Mouse (Mus musculus) embryonic facial prominence, embryonic 11.5 days (tissue): ENCODE results near the gene Iqcj. TPM values are rescaled to one million over a fixed set of nuclear protein-coding genes. Genes with fewer than 3 reads are reported as not detected.

Experiments used
- ATAC-seq: fragments of 200-750 bp; cut with Nextera tagmentation; replicated peaks from 2 replicates; pipeline ENCODE4 v1.8.0; 2017; ENCODE audit warnings: low read depth; ENCODE audit not compliant: insufficient number of reproducible peaks, low FRiP score, low TSS enrichment
- DNase-seq: peaks from one replicate; pipeline ENCODE4 v3.0.0-alpha.2; 2015; ENCODE audit warnings: low spot score
- H3K27ac ChIP-seq: fragments of 300-500 bp; sonication (generic); replicated peaks from 2 replicates; pipeline ENCODE4 v1.5.1; 2014; ENCODE audit warnings: mild to moderate bottlenecking, low read depth, low read length, control low read depth
- H3K27me3 ChIP-seq: fragments of 300-500 bp; sonication (generic); 2 replicates; pipeline ENCODE4 v1.6.1; 2014; ENCODE audit warnings: mild to moderate bottlenecking, low read length, moderate library complexity, mixed read lengths; ENCODE audit not compliant: control insufficient read depth, insufficient read depth
- H3K36me3 ChIP-seq: fragments of 300-500 bp; sonication (generic); replicated peaks from 2 replicates; pipeline ENCODE4 v1.6.1; 2014; ENCODE audit warnings: low read depth, mild to moderate bottlenecking, low read length, moderate library complexity, mixed read lengths; ENCODE audit not compliant: control insufficient read depth, insufficient read depth
- H3K4me1 ChIP-seq: fragments of 300-500 bp; sonication (generic); 2 replicates; pipeline ENCODE4 v1.6.1; 2014; ENCODE audit warnings: low read length, mixed read lengths; ENCODE audit not compliant: control insufficient read depth, insufficient read depth
- H3K4me2 ChIP-seq: fragments of 300-500 bp; sonication (generic); 2 replicates; pipeline ENCODE4 v1.6.1; 2014; ENCODE audit warnings: low read depth, mild to moderate bottlenecking, control low read depth, low read length, moderate library complexity
- H3K4me3 ChIP-seq: fragments of 300-500 bp; sonication (generic); 2 replicates; pipeline ENCODE4 v1.5.1; 2014; ENCODE audit warnings: low read depth, low read length, control low read depth
- H3K9ac ChIP-seq: fragments of 300-500 bp; sonication (generic); replicated peaks from 2 replicates; pipeline ENCODE4 v1.6.1; 2014; ENCODE audit warnings: mild to moderate bottlenecking, control low read depth, low read length
- H3K9me3 ChIP-seq: fragments of 300-500 bp; sonication (generic); replicated peaks from 2 replicates; pipeline ENCODE4 v1.6.1; 2016; ENCODE audit warnings: mild to moderate bottlenecking, low read length, inconsistent platforms, mixed read lengths; ENCODE audit not compliant: control insufficient read depth
- WGBS: fragments of 180-500 bp; shearing (Covaris S2); extraction: QIAGEN DNeasy Blood & Tissue Kit; methylation state at CpG from one replicate; pipeline ENCODE4 v1.1.7; 2014; 5-methylcytosine and 5-hydroxymethylcytosine counted together
- polyA plus RNA-seq: library from polyadenylated mRNA; unstranded; fragments of >200 nt; fragmentation: Nextera tagmentation; extraction: Ambion mirVana; gene quantifications from 2 replicates; pipeline ENCODE4 v1.2.1, GENCODE M21; 2014

The Iqcj gene
- polyA plus RNA-seq, 1 experiment from 2014 or later: not detected

DNA sequence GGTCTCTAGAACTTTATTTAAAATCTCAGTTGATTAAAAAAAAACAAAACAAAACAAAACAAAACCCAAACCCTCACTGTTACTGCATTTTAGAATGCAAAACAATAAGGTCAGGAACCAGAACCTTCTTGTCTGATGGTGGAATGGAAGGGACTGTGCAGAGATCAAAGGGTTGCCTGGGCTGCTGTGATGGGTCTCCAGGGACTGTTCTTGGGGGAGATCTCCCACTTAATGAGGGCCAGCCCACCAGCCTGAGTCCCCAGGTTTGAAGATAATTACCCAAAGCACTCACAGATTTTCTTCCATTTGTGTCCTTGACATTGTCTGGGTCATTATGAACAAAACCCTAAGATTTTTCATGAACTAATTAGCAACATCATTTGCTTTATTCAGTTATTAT, 4.8 kb upstream of the Iqcj start:
- no peak overlapping the region for H3K27ac ChIP-seq
- H3K4me3 ChIP-seq: no peak overlapping the region
- ATAC-seq (no peak), DNase-seq (no peak)
- H3K9ac ChIP-seq: no peak overlapping the region
- H3K4me1 ChIP-seq: no peaks in the 10 kb centered on the region
- no peaks in the 10 kb centered on the region for H3K27me3 ChIP-seq
- H3K9me3 ChIP-seq: no peaks in the 10 kb centered on the region
- no peaks in the 10 kb centered on the region for H3K36me3 ChIP-seq
- H3K4me2 ChIP-seq: no peak overlapping the region

- no peak for DNase-seq
- H3K9me3 ChIP-seq: no peaks in the 10 kb centered on the region
- no peaks in the 10 kb centered on the region for H3K27me3 ChIP-seq
- H3K4me3 ChIP-seq: no peak overlapping the region
- H3K9ac ChIP-seq: no peak overlapping the region
- no peaks in the 10 kb centered on the region for H3K4me1 ChIP-seq
- H3K27ac ChIP-seq: no peak overlapping the region
- 91% methylated on average over 10 of the region's 10 CpGs for WGBS
- no peaks in the 10 kb centered on the region for H3K36me3 ChIP-seq
- no peak overlapping the region for H3K4me2 ChIP-seq
- no peak for ATAC-seq
Observed at GRCm38 (mm10) chr3:67892768-67893167, 748 bp downstream of the Iqcj start.

- DNase-seq (no peak), ATAC-seq (no peak)
- no peak overlapping the region for H3K4me2 ChIP-seq
- H3K27ac ChIP-seq: no peak overlapping the region
- H3K36me3 ChIP-seq: no peaks in the 10 kb centered on the region
- no peaks in the 10 kb centered on the region for H3K27me3 ChIP-seq
- H3K9me3 ChIP-seq: no peaks in the 10 kb centered on the region
- no peak overlapping the region for H3K4me3 ChIP-seq
- no peaks in the 10 kb centered on the region for H3K4me1 ChIP-seq
- WGBS: 76% methylated on average over 4 of the region's 4 CpGs
- H3K9ac ChIP-seq: no peak overlapping the region
Observed at GRCm38 (mm10) chr3:67902517-67902916, 10.5 kb downstream of the Iqcj start.

DNA sequence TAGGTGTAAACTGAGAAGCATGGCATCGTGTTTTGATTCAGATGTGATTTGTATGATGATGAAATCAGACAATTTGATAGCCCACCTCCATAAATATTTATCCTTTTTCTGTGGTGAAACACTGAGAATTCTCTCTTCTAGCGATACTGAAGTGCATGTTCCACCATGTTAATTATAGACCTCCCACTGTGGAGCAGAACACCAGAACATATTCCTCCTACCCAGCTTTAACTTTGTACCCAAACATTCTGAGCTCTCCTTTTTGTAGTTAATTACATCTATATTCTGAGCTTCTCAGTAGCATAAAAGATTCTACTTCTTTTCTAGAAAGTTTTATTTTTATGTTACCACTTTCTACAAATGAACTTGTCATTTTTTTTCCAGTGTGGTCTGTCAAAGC, 16.6 kb downstream of the Iqcj start:
- no peak overlapping the region for H3K9ac ChIP-seq
- no peak overlapping the region for H3K4me3 ChIP-seq
- H3K9me3 ChIP-seq: no peaks in the 10 kb centered on the region
- WGBS: 76% methylated on average over 2 of the region's 2 CpGs
- no peaks in the 10 kb centered on the region for H3K36me3 ChIP-seq
- no peaks in the 10 kb centered on the region for H3K4me1 ChIP-seq
- H3K4me2 ChIP-seq: no peak overlapping the region
- ATAC-seq (no peak), DNase-seq (no peak)
- H3K27me3 ChIP-seq: no peaks in the 10 kb centered on the region
- no peak overlapping the region for H3K27ac ChIP-seq

DNA sequence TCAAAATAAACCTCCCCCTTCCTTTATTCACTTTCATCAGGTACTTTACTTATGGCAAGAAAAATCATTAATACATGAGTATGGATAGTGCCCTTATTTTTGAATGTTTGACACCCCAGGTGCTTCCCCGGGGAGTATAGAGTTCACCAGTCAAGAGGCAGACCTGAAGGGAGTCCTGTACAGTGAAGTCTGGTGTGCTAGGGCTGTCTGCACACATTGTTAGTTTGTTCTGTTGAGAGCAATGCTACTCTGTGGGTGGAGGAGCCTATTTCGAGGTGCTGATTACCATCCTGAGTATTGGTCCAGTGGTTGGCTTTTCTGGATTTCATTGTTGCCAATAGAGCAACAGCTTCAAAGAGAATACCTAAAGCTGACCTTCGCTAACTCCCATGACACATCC, 26.1 kb downstream of the Iqcj start:
- WGBS: 80% methylated on average over 3 of the region's 3 CpGs
- Histone ChIP-seq H3K4me1 (no peaks in the 10 kb centered on the region), H3K36me3 (no peaks in the 10 kb centered on the region), H3K9ac (no peak overlapping the region), H3K4me2 (no peak overlapping the region), H3K27me3 (no peaks in the 10 kb centered on the region), H3K4me3 (no peak overlapping the region), H3K27ac (no peak overlapping the region), H3K9me3 (no peaks in the 10 kb centered on the region)
- ATAC-seq (no peak), DNase-seq (no peak)

DNA sequence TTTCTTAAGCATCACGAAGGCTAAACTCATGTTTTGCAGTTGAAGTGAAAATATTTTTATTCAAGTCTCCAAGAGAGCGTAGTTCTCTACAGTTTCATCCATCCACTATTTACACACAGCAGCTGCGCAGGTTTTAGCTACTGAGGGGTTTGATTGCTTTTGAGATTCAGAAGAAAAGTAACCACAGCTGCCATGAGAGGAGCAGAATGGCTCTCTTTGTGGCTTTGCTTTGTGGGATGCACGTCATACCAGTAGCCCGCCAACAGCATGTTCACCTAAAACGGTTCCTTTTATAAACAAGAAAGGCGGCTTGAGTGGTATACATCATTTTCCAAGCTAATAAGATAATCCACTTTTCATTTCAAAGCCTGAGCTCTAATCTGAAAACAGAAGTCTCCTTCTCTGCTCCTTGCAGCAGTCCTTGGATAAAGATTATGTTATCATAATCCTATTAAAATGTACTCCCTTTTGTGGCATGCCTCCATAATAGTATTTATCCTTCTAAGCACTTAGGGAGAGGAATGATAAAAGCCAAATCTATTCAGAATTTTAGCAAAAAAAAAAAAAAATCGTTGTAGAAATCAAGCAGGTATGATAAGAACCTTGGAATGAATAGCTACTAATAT, 26.7 kb downstream of the Iqcj start:
- DNase-seq (peak; percentile 9), ATAC-seq (no peak)
- WGBS: 67% methylated on average over 8 of the region's 8 CpGs
- Histone ChIP-seq H3K27ac (no peak overlapping the region), H3K36me3 (no peaks in the 10 kb centered on the region), H3K4me2 (no peak overlapping the region), H3K27me3 (no peaks in the 10 kb centered on the region), H3K4me1 (no peaks in the 10 kb centered on the region), H3K9me3 (no peaks in the 10 kb centered on the region), H3K9ac (no peak overlapping the region), H3K4me3 (no peak overlapping the region)

DNA sequence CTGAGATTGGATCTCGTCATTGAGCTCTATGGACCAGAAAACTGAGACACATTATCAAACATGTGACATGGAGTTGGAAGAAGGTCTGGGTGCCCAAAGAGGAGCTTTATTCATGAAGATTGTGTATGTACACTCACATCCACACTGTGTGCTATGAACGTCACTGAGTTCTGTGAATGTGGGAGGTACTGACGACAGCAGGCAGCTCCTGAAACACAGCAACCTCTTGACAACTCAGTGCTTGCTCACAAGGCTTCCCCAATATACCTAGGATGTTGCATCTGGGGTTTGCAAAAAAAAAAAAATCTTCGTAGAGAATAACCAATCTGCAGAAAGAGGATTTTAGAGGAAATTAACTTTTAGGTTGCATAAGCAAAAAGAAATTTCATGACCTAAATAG, 31.1 kb downstream of the Iqcj start:
- Histone ChIP-seq H3K27me3 (no peaks in the 10 kb centered on the region), H3K4me3 (no peak overlapping the region), H3K9me3 (no peaks in the 10 kb centered on the region), H3K36me3 (no peaks in the 10 kb centered on the region), H3K27ac (no peak overlapping the region), H3K4me1 (no peaks in the 10 kb centered on the region), H3K4me2 (no peak overlapping the region), H3K9ac (no peak overlapping the region)
- WGBS: 84% methylated on average over 4 of the region's 4 CpGs
- DNase-seq (no peak), ATAC-seq (no peak)

GRCm38 (mm10) chr3:67925453-67925852, 33.4 kb downstream of the Iqcj start:
- Histone ChIP-seq H3K4me3 (no peak overlapping the region), H3K27ac (no peak overlapping the region), H3K36me3 (no peaks in the 10 kb centered on the region), H3K4me2 (no peak overlapping the region), H3K9me3 (no peaks in the 10 kb centered on the region), H3K27me3 (no peaks in the 10 kb centered on the region), H3K4me1 (no peaks in the 10 kb centered on the region), H3K9ac (no peak overlapping the region)
- DNase-seq (no peak), ATAC-seq (no peak)
- 64% methylated on average over 2 of the region's 2 CpGs for WGBS
